Comparison of ENCODE assay signal across 29 mouse cellular contexts in genomic region chr7:48762721-48763120, GRCm38 (mm10).
"Had no signal": no experiment of that assay in that cellular context is flagged by ENCODE, and none has a peak within 500 bp of the region (broad histone marks: within the 10 kb centered on the region; RNA-seq: fewer than 3 reads in every experiment).

No protein-coding gene starts in this region.

- H3K27me3 ChIP-seq: embryonic facial prominence, embryonic 12.5 days; embryonic facial prominence, embryonic 13.5 days; embryonic facial prominence, embryonic 15.5 days; forebrain, embryonic 12.5 days; forebrain, embryonic 13.5 days; forebrain, embryonic 15.5 days had no signal

- H3K4me1 ChIP-seq: embryonic facial prominence, embryonic 12.5 days; embryonic facial prominence, embryonic 13.5 days; embryonic facial prominence, embryonic 15.5 days; forebrain, embryonic 12.5 days; forebrain, embryonic 13.5 days; forebrain, embryonic 15.5 days had no signal

- H3K36me3 ChIP-seq: embryonic facial prominence, embryonic 10.5 days; embryonic facial prominence, embryonic 12.5 days; embryonic facial prominence, embryonic 13.5 days; embryonic facial prominence, embryonic 15.5 days; forebrain, embryonic 10.5 days; forebrain, embryonic 12.5 days; forebrain, embryonic 15.5 days had no signal

- H3K9ac ChIP-seq: embryonic facial prominence, embryonic 12.5 days; embryonic facial prominence, embryonic 13.5 days; embryonic facial prominence, embryonic 15.5 days; forebrain, embryonic 12.5 days; forebrain, embryonic 13.5 days; forebrain, embryonic 15.5 days; forebrain, postnatal 0 days had no signal

- ATAC-seq: forebrain, embryonic 13.5 days; forebrain, embryonic 14.5 days; forebrain, embryonic 15.5 days; forebrain, embryonic 16.5 days; forebrain, postnatal 0 days had no signal

- DNase-seq: cerebellum, adult 18-20 months; cerebellum, adult 2 months; cerebellum, adult 8-10 months; cerebellum, adult 9-10 months; cerebellum, adult 9-11 months; cerebellum, postnatal 10 days; cerebellum, postnatal 14 days; cerebellum, postnatal 25 days; cerebellum, postnatal 36 days; embryo, embryonic 11 days; forebrain, postnatal 0 days; gastrocnemius, adult 2 months; gastrocnemius, postnatal 10 days; gastrocnemius, postnatal 14 days; gastrocnemius, postnatal 25 days; gastrocnemius, postnatal 36 days; heart, adult 18-20 months; heart, adult 2 months had no signal

- H3K9me3 ChIP-seq: embryonic facial prominence, embryonic 10.5 days; embryonic facial prominence, embryonic 12.5 days; embryonic facial prominence, embryonic 13.5 days; embryonic facial prominence, embryonic 15.5 days; forebrain, embryonic 10.5 days; forebrain, embryonic 12.5 days; forebrain, embryonic 13.5 days; forebrain, embryonic 15.5 days had no signal

- H3K27ac ChIP-seq: embryonic facial prominence, embryonic 10.5 days; embryonic facial prominence, embryonic 12.5 days; embryonic facial prominence, embryonic 13.5 days; embryonic facial prominence, embryonic 15.5 days; forebrain, embryonic 10.5 days; forebrain, embryonic 12.5 days; forebrain, embryonic 13.5 days; forebrain, embryonic 15.5 days; gastrocnemius, adult 2 months; heart, adult 2 months had no signal

- H3K4me2 ChIP-seq: embryonic facial prominence, embryonic 12.5 days; embryonic facial prominence, embryonic 13.5 days; embryonic facial prominence, embryonic 15.5 days; forebrain, embryonic 12.5 days; forebrain, embryonic 13.5 days; forebrain, embryonic 15.5 days had no signal

- H3K4me3 ChIP-seq: embryonic facial prominence, embryonic 10.5 days; embryonic facial prominence, embryonic 12.5 days; embryonic facial prominence, embryonic 13.5 days; embryonic facial prominence, embryonic 15.5 days; erythroblast, embryonic 14.5 days; forebrain, embryonic 10.5 days; forebrain, embryonic 12.5 days; forebrain, embryonic 13.5 days; forebrain, embryonic 15.5 days; gastrocnemius, adult 2 months; heart, adult 2 months had no signal
